35 mouse cellular contexts compared by ENCODE assay signal in genomic region chr13:38638694-38639093, GRCm38 (mm10).
"Had no signal": no experiment of that assay in that cellular context is flagged by ENCODE, and none has a peak within 500 bp of the region (broad histone marks: within the 10 kb centered on the region; RNA-seq: fewer than 3 reads in every experiment).

No protein-coding gene starts in this region.

- DNase-seq: heart, postnatal 10 days; heart, postnatal 14 days; heart, postnatal 36 days; heart, postnatal 4 days; kidney, adult 11 months; kidney, adult 18-20 months; kidney, adult 2 months; kidney, adult 8-10 months; kidney, adult 9 months; kidney, postnatal 10 days; kidney, postnatal 14 days; kidney, postnatal 25 days; kidney, postnatal 36 days; kidney, postnatal 4 days; layer of hippocampus, adult 9-11 months; layer of hippocampus, postnatal 36 days had no signal

- H3K27me3 ChIP-seq: heart, embryonic 12.5 days; heart, embryonic 13.5 days; heart, embryonic 15.5 days; hindbrain, embryonic 12.5 days; hindbrain, embryonic 13.5 days; hindbrain, embryonic 15.5 days; intestine, embryonic 15.5 days; kidney, embryonic 15.5 days had no signal

- H3K27ac ChIP-seq: heart, embryonic 10.5 days; heart, embryonic 13.5 days; heart, embryonic 15.5 days; hindbrain, embryonic 10.5 days; hindbrain, embryonic 12.5 days; hindbrain, embryonic 13.5 days; hindbrain, embryonic 14.5 days; hindbrain, embryonic 15.5 days; hindbrain, postnatal 0 days; intestine, embryonic 15.5 days; kidney, embryonic 15.5 days; kidney, postnatal 0 days; layer of hippocampus, adult 2 months had no signal

- H3K4me2 ChIP-seq: heart, embryonic 11.5 days; heart, embryonic 12.5 days; heart, embryonic 13.5 days; heart, embryonic 15.5 days; hindbrain, embryonic 12.5 days; hindbrain, embryonic 13.5 days; hindbrain, embryonic 14.5 days; hindbrain, embryonic 15.5 days; intestine, embryonic 15.5 days; kidney, embryonic 15.5 days had no signal

- ATAC-seq: hindbrain, embryonic 16.5 days; hindbrain, postnatal 0 days; inflammation-experienced regulatory T-cells, adult 6 months; intestine, embryonic 15.5 days; intestine, embryonic 16.5 days; intestine, postnatal 0 days had no signal

- H3K9me3 ChIP-seq: heart, embryonic 10.5 days; heart, embryonic 12.5 days; heart, embryonic 13.5 days; heart, embryonic 15.5 days; hindbrain, embryonic 10.5 days; hindbrain, embryonic 12.5 days; hindbrain, embryonic 13.5 days; hindbrain, embryonic 15.5 days; intestine, embryonic 15.5 days; kidney, embryonic 15.5 days had no signal

- H3K4me3 ChIP-seq: heart, embryonic 10.5 days; heart, embryonic 12.5 days; heart, embryonic 13.5 days; heart, embryonic 15.5 days; hindbrain, embryonic 10.5 days; hindbrain, embryonic 12.5 days; hindbrain, embryonic 13.5 days; hindbrain, embryonic 15.5 days; intestine, embryonic 15.5 days; kidney, embryonic 15.5 days; layer of hippocampus, adult 2 months had no signal

- H3K9ac ChIP-seq: heart, embryonic 12.5 days; heart, embryonic 13.5 days; heart, embryonic 15.5 days; hindbrain, embryonic 12.5 days; hindbrain, embryonic 13.5 days; hindbrain, embryonic 14.5 days; hindbrain, embryonic 15.5 days; intestine, embryonic 15.5 days; kidney, embryonic 15.5 days had no signal
